Mouse (Mus musculus): ENCODE data around the gene Thrb. TPM values are rescaled to one million over a fixed set of nuclear protein-coding genes. Genes with fewer than 3 reads are reported as not detected.
A peak's percentile ranks its signal among the peaks of the same experiment; 100 is the strongest.

The Thrb gene
- polyA plus RNA-seq (2016; fragmentation: Nextera tagmentation; extraction: Ambion mirVana): 0.39 and 1.0 TPM in 2 replicates

- H3K27ac ChIP-seq: peak within 1 kb of the TSS; percentile 67
- DNase-seq (ENCODE audit: low spot score): no peak
- under 1% methylated on average over 23 of the region's 23 CpGs for WGBS
- no peaks in the 10 kb centered on the region for H3K36me3 ChIP-seq
- 0 out of 2 replicates have a peak, but pooled peaks cover 9% of the 10 kb centered on the region for H3K4me1 ChIP-seq
- H3K9me3 ChIP-seq: no peaks in the 10 kb centered on the region
- peak within 1 kb of the TSS; percentile 78 for H3K4me3 ChIP-seq
- H3K27me3 ChIP-seq (ENCODE audit: insufficient read depth, poor library complexity, severe bottlenecking): peaks cover 34% of the 10 kb centered on the region; the same call in 1 of the 2 replicates
Observed at GRCm38 (mm10) chr14:17659686-17660328, at the start of gene Thrb. TSS of gene Thrb (plus strand) at chr14:17660261.

GRCm38 (mm10) chr14:17621671-17622070 is 38.4 kb upstream of the Thrb start:
- Histone ChIP-seq H3K36me3 (no peaks in the 10 kb centered on the region), H3K27ac (no peak overlapping the region), H3K27me3 (ENCODE audit: insufficient read depth, poor library complexity, severe bottlenecking) (no peaks in the 10 kb centered on the region), H3K4me1 (no peaks in the 10 kb centered on the region), H3K4me3 (no peak overlapping the region), H3K9me3 (no peaks in the 10 kb centered on the region)
- DNase-seq (ENCODE audit: low spot score): no peak
- WGBS: 73% methylated on average over 3 of the region's 3 CpGs

GRCm38 (mm10) chr14:17623936-17624335 is 36.1 kb upstream of the Thrb start:
- H3K27ac ChIP-seq: no peak overlapping the region
- no peak for DNase-seq (ENCODE audit: low spot score)
- no peaks in the 10 kb centered on the region for H3K27me3 ChIP-seq (ENCODE audit: insufficient read depth, poor library complexity, severe bottlenecking)
- H3K9me3 ChIP-seq: no peaks in the 10 kb centered on the region
- no peak overlapping the region for H3K4me3 ChIP-seq
- H3K4me1 ChIP-seq: no peaks in the 10 kb centered on the region
- H3K36me3 ChIP-seq: no peaks in the 10 kb centered on the region
- WGBS: 71% methylated on average over 2 of the region's 2 CpGs

GRCm38 (mm10) chr14:17629215-17629614 is 30.8 kb upstream of the Thrb start:
- Histone ChIP-seq H3K9me3 (no peaks in the 10 kb centered on the region), H3K4me3 (no peak overlapping the region), H3K4me1 (peaks cover 9% of the 10 kb centered on the region), H3K36me3 (no peaks in the 10 kb centered on the region), H3K27ac (no peak overlapping the region), H3K27me3 (ENCODE audit: insufficient read depth, poor library complexity, severe bottlenecking) (no peaks in the 10 kb centered on the region)
- no peak for DNase-seq (ENCODE audit: low spot score)
- 53% methylated on average over 5 of the region's 5 CpGs for WGBS

GRCm38 (mm10) chr14:17632887-17633522 is 27.1 kb upstream of the Thrb start:
- 5% methylated on average over 19 of the region's 19 CpGs for WGBS
- Histone ChIP-seq H3K36me3 (no peaks in the 10 kb centered on the region), H3K4me3 (peak overlapping the region; percentile 50), H3K27me3 (ENCODE audit: insufficient read depth, poor library complexity, severe bottlenecking) (no peaks in the 10 kb centered on the region), H3K4me1 (peaks cover 9% of the 10 kb centered on the region), H3K27ac (peak overlapping the region; percentile 42; the same call in 1 of the 2 replicates), H3K9me3 (no peaks in the 10 kb centered on the region)
- DNase-seq (ENCODE audit: low spot score): no peak

- Histone ChIP-seq H3K36me3 (no peaks in the 10 kb centered on the region), H3K4me1 (peaks cover 9% of the 10 kb centered on the region), H3K9me3 (no peaks in the 10 kb centered on the region), H3K27ac (no peak overlapping the region), H3K4me3 (no peak overlapping the region), H3K27me3 (ENCODE audit: insufficient read depth, poor library complexity, severe bottlenecking) (no peaks in the 10 kb centered on the region)
- DNase-seq (ENCODE audit: low spot score): no peak
- WGBS: 67% methylated on average over 3 of the region's 3 CpGs
Observed at GRCm38 (mm10) chr14:17636971-17637370, 23.1 kb upstream of the Thrb start.

GRCm38 (mm10) chr14:17641770-17642169 is 18.3 kb upstream of the Thrb start:
- H3K36me3 ChIP-seq: no peaks in the 10 kb centered on the region
- no peak for DNase-seq (ENCODE audit: low spot score)
- no peaks in the 10 kb centered on the region for H3K27me3 ChIP-seq (ENCODE audit: insufficient read depth, poor library complexity, severe bottlenecking)
- H3K4me1 ChIP-seq: no peaks in the 10 kb centered on the region
- H3K4me3 ChIP-seq: no peak overlapping the region
- H3K27ac ChIP-seq: no peak overlapping the region
- no peaks in the 10 kb centered on the region for H3K9me3 ChIP-seq
- WGBS: 63% methylated on average over 3 of the region's 3 CpGs

- Histone ChIP-seq H3K9me3 (no peaks in the 10 kb centered on the region), H3K4me3 (no peak overlapping the region), H3K4me1 (0 out of 2 replicates have a peak, but pooled peaks cover 6% of the 10 kb centered on the region), H3K27me3 (ENCODE audit: insufficient read depth, poor library complexity, severe bottlenecking) (0 out of 2 replicates have a peak, but pooled peaks cover 6% of the 10 kb centered on the region), H3K27ac (no peak overlapping the region), H3K36me3 (no peaks in the 10 kb centered on the region)
- 79% methylated on average over 5 of the region's 5 CpGs for WGBS
- DNase-seq (ENCODE audit: low spot score): no peak
Observed at GRCm38 (mm10) chr14:17655084-17655483, 5.0 kb upstream of the Thrb start.

GRCm38 (mm10) chr14:17659031-17659430 is 1.0 kb upstream of the Thrb start:
- no peak overlapping the region for H3K27ac ChIP-seq
- WGBS: under 1% methylated on average over 9 of the region's 10 CpGs
- H3K9me3 ChIP-seq: no peaks in the 10 kb centered on the region
- 0 out of 2 replicates have a peak, but pooled peaks cover 9% of the 10 kb centered on the region for H3K4me1 ChIP-seq
- H3K36me3 ChIP-seq: no peaks in the 10 kb centered on the region
- H3K27me3 ChIP-seq (ENCODE audit: insufficient read depth, poor library complexity, severe bottlenecking): peaks cover 34% of the 10 kb centered on the region; the same call in 1 of the 2 replicates
- peak; percentile 89 for DNase-seq (ENCODE audit: low spot score)
- H3K4me3 ChIP-seq: peak overlapping the region; percentile 78

GRCm38 (mm10) chr14:17660329-17661099 is 453 bp downstream of the Thrb start:
- H3K4me3 ChIP-seq: peak overlapping the region; percentile 78
- WGBS: under 1% methylated on average over 80 of the region's 82 CpGs
- no peaks in the 10 kb centered on the region for H3K36me3 ChIP-seq
- H3K4me1 ChIP-seq: 0 out of 2 replicates have a peak, but pooled peaks cover 9% of the 10 kb centered on the region
- peaks cover 34% of the 10 kb centered on the region; the same call in 1 of the 2 replicates for H3K27me3 ChIP-seq (ENCODE audit: insufficient read depth, poor library complexity, severe bottlenecking)
- DNase-seq (ENCODE audit: low spot score): peak; percentile 82
- no peaks in the 10 kb centered on the region for H3K9me3 ChIP-seq
- peak overlapping the region; percentile 67 for H3K27ac ChIP-seq

- Histone ChIP-seq H3K9me3 (no peaks in the 10 kb centered on the region), H3K4me1 (0 out of 2 replicates have a peak, but pooled peaks cover 9% of the 10 kb centered on the region), H3K36me3 (no peaks in the 10 kb centered on the region), H3K27ac (peak overlapping the region; percentile 67), H3K27me3 (ENCODE audit: insufficient read depth, poor library complexity, severe bottlenecking) (peaks cover 34% of the 10 kb centered on the region; the same call in 1 of the 2 replicates), H3K4me3 (peak overlapping the region; percentile 78)
- under 1% methylated on average over 16 of the region's 16 CpGs for WGBS
- DNase-seq (ENCODE audit: low spot score): no peak
Observed at GRCm38 (mm10) chr14:17661100-17661521, 1.1 kb downstream of the Thrb start.

GRCm38 (mm10) chr14:17662087-17662486 is 2.0 kb downstream of the Thrb start:
- Histone ChIP-seq H3K27me3 (ENCODE audit: insufficient read depth, poor library complexity, severe bottlenecking) (peaks cover 34% of the 10 kb centered on the region; the same call in 1 of the 2 replicates), H3K27ac (no peak overlapping the region), H3K4me3 (no peak overlapping the region), H3K36me3 (no peaks in the 10 kb centered on the region), H3K9me3 (no peaks in the 10 kb centered on the region), H3K4me1 (0 out of 2 replicates have a peak, but pooled peaks cover 9% of the 10 kb centered on the region)
- 44% methylated on average over 5 of the region's 5 CpGs for WGBS
- no peak for DNase-seq (ENCODE audit: low spot score)

All from heart, embryonic 10.5 days (tissue).